Mouse (Mus musculus): ENCODE results near the gene Gm13199.

DNA sequence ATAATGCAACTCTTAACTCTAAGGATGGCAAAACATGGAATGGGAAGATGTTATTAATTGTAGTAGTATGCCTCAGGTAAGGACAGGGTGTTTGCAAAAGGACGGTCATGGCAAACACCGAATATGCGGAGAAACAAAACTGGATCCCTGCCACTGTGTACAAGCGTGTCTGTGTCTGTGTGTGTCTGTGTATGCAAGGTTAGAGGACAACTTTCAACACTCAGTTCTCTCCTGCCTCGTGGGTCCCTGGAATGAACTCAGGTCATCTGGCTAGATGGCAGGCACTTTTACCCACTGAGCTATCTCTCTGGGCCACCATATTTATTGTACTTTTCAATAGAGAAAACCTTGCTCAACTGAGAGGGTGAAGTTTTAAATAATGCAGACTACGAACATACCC is 40.3 kb downstream of the Gm13199 start:
- TF ChIP-seq CTCF (IDR thresholded peaks at IDR 0.05): no peak
- TF ChIP-seq POLR2A (IDR thresholded peaks at IDR 0.05; ENCODE audit: insufficient read depth, low read depth, low read length): no peak
